Mouse (Mus musculus): Measurements from ENCODE around the gene Ube2n. TPM values are rescaled to one million over a fixed set of nuclear protein-coding genes. Genes with fewer than 3 reads are reported as not detected.

Gene Ube2n
- polyA plus RNA-seq, 1 experiment from 2014 or later = 277 TPM

DNA sequence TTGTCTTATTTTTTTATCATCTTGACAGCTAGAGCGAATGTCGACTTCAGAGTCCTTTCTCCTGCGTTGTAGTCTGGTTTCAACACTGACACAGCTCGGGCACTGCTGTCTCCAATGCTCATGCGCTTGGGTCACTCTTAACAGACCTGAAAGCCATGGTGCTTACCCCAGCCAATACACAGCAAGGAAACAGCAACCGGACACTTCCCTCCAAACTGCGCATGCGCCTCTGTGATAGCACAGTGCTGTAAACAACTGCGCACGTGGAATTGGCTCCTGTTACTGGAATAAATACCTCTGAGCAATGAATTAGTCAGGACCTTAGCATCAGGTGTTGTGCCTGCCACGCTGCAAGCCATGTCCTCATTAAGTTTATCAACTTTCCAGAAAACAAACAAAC lies 37.4 kb upstream of the Ube2n start:
- 88% methylated on average over 11 of the region's 11 CpGs for WGBS
- DNase-seq (ENCODE audit: low spot score) (no peak), ATAC-seq (replicated peaks; ENCODE audit: low FRiP score, low read depth) (no peak)
- Histone ChIP-seq H3K4me3 (replicated peaks; ENCODE audit: low read depth, low read length) (no peak overlapping the region), H3K4me1 (replicated peaks; ENCODE audit: insufficient read depth, low read length) (no peaks in the 10 kb centered on the region), H3K27ac (no peak overlapping the region), H3K9ac (ENCODE audit: low read depth, low read length) (no peak overlapping the region), H3K36me3 (ENCODE audit: insufficient read depth, low read length) (peaks cover 11% of the 10 kb centered on the region), H3K9me3 (replicated peaks; ENCODE audit: low read length) (no peaks in the 10 kb centered on the region), H3K27me3 (ENCODE audit: insufficient read depth, low read length) (no peaks in the 10 kb centered on the region), H3K4me2 (ENCODE audit: low read length) (no peak overlapping the region)
- no peak for TF ChIP-seq CTCF (IDR thresholded peaks at IDR 0.05; ENCODE audit: low read depth)

- Histone ChIP-seq H3K4me2 (ENCODE audit: low read length) (no peak overlapping the region), H3K36me3 (ENCODE audit: insufficient read depth, low read length) (peaks cover 59% of the 10 kb centered on the region), H3K9me3 (replicated peaks; ENCODE audit: low read length) (0 out of 2 replicates have a peak, but pooled peaks cover 3% of the 10 kb centered on the region), H3K27me3 (ENCODE audit: insufficient read depth, low read length) (no peaks in the 10 kb centered on the region), H3K9ac (ENCODE audit: low read depth, low read length) (no peak overlapping the region), H3K27ac (no peak overlapping the region), H3K4me1 (replicated peaks; ENCODE audit: insufficient read depth, low read length) (no peaks in the 10 kb centered on the region), H3K4me3 (replicated peaks; ENCODE audit: low read depth, low read length) (no peak overlapping the region)
- peak; percentile 14 for DNase-seq (ENCODE audit: low spot score)
- no peak for ATAC-seq (replicated peaks; ENCODE audit: low FRiP score, low read depth)
- WGBS = 73% methylated on average over 2 of the region's 2 CpGs
- TF ChIP-seq CTCF (IDR thresholded peaks at IDR 0.05; ENCODE audit: low read depth) = peak; percentile 66
Measured at GRCm38 (mm10) chr10:95489653-95490052, 25.3 kb upstream of the Ube2n start.

- Histone ChIP-seq H3K4me2 (ENCODE audit: low read length) (no peak overlapping the region), H3K4me1 (replicated peaks; ENCODE audit: insufficient read depth, low read length) (no peaks in the 10 kb centered on the region), H3K27me3 (ENCODE audit: insufficient read depth, low read length) (no peaks in the 10 kb centered on the region), H3K4me3 (replicated peaks; ENCODE audit: low read depth, low read length) (no peak overlapping the region), H3K36me3 (ENCODE audit: insufficient read depth, low read length) (peaks cover 40% of the 10 kb centered on the region), H3K9ac (ENCODE audit: low read depth, low read length) (no peak overlapping the region), H3K9me3 (replicated peaks; ENCODE audit: low read length) (0 out of 2 replicates have a peak, but pooled peaks cover 3% of the 10 kb centered on the region), H3K27ac (no peak overlapping the region)
- ATAC-seq (replicated peaks; ENCODE audit: low FRiP score, low read depth) (no peak), DNase-seq (ENCODE audit: low spot score) (no peak)
- no peak for TF ChIP-seq CTCF (IDR thresholded peaks at IDR 0.05; ENCODE audit: low read depth)
- 92% methylated on average over 5 of the region's 5 CpGs for WGBS
Measured at GRCm38 (mm10) chr10:95494268-95494667, 20.7 kb upstream of the Ube2n start.

GRCm38 (mm10) chr10:95501033-95501432 lies 13.9 kb upstream of the Ube2n start:
- TF ChIP-seq CTCF (IDR thresholded peaks at IDR 0.05; ENCODE audit: low read depth) = 0 out of 2 replicates have a peak, but pooled peaks have one; percentile 3
- Histone ChIP-seq H3K36me3 (ENCODE audit: insufficient read depth, low read length) (no peaks in the 10 kb centered on the region), H3K4me3 (replicated peaks; ENCODE audit: low read depth, low read length) (peak overlapping the region; percentile 91), H3K4me1 (replicated peaks; ENCODE audit: insufficient read depth, low read length) (no peaks in the 10 kb centered on the region), H3K27me3 (ENCODE audit: insufficient read depth, low read length) (no peaks in the 10 kb centered on the region), H3K9me3 (replicated peaks; ENCODE audit: low read length) (no peaks in the 10 kb centered on the region), H3K4me2 (ENCODE audit: low read length) (peak overlapping the region; percentile 76), H3K27ac (peak overlapping the region; percentile 87), H3K9ac (ENCODE audit: low read depth, low read length) (peak overlapping the region; percentile 81)
- peak; percentile 21 for DNase-seq (ENCODE audit: low spot score)
- no peak for ATAC-seq (replicated peaks; ENCODE audit: low FRiP score, low read depth)
- WGBS = 0% methylated on average over 7 of the region's 7 CpGs

DNA sequence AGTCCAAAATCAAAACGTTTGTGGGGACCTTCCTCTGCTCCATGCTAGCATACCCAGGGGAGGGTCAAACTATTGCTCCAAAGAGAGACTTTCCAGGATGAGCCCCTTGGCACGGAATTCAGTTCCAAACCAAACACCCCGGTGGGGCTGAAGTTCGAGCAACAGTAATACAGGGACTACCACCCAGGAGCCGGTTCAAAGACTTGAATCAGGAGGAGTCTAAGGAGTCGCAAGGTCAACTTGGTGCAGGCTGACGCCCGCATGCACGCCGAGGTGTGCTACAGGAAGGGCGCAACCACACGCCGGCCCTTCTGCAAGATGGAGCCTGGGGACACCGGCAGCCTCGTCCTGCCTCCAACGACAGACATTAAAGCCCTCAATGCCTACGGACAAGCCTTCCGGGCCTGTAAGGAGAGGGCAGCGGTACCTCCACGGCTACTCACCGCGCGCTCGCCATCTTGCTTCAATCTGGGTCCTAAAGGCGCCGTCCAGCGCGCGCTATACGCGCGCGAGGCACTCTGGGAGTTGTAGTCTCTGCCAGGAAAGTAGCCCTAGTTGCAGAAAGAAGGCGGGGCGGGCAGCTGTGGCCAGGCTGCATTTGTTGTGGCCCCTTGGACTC lies 13.4 kb upstream of the Ube2n start, which contains the start of gene Mrpl42:
Gene Mrpl42 (minus strand): TSS at position 478 of the 619 bp plus-strand sequence.
- H3K4me2 ChIP-seq (ENCODE audit: low read length) = peak within 1 kb of the TSS; percentile 76
- H3K4me3 ChIP-seq (replicated peaks; ENCODE audit: low read depth, low read length) = peak within 1 kb of the TSS; percentile 91
- under 1% methylated on average over 35 of the region's 35 CpGs for WGBS
- H3K9me3 ChIP-seq (replicated peaks; ENCODE audit: low read length) = no peaks in the 10 kb centered on the region
- peak within 1 kb of the TSS; percentile 81 for H3K9ac ChIP-seq (ENCODE audit: low read depth, low read length)
- DNase-seq (ENCODE audit: low spot score) = peak; percentile 94
- peak within 1 kb of the TSS; percentile 87 for H3K27ac ChIP-seq
- H3K4me1 ChIP-seq (replicated peaks; ENCODE audit: insufficient read depth, low read length) = no peaks in the 10 kb centered on the region
- H3K27me3 ChIP-seq (ENCODE audit: insufficient read depth, low read length) = no peaks in the 10 kb centered on the region
- no peaks in the 10 kb centered on the region for H3K36me3 ChIP-seq (ENCODE audit: insufficient read depth, low read length)
- no peak for TF ChIP-seq CTCF (IDR thresholded peaks at IDR 0.05; ENCODE audit: low read depth)
- ATAC-seq (replicated peaks; ENCODE audit: low FRiP score, low read depth) = peak; percentile 95

- Histone ChIP-seq H3K4me3 (replicated peaks; ENCODE audit: low read depth, low read length) (no peak overlapping the region), H3K27me3 (ENCODE audit: insufficient read depth, low read length) (no peaks in the 10 kb centered on the region), H3K9ac (ENCODE audit: low read depth, low read length) (no peak overlapping the region), H3K27ac (no peak overlapping the region), H3K4me1 (replicated peaks; ENCODE audit: insufficient read depth, low read length) (no peaks in the 10 kb centered on the region), H3K4me2 (ENCODE audit: low read length) (no peak overlapping the region), H3K9me3 (replicated peaks; ENCODE audit: low read length) (no peaks in the 10 kb centered on the region), H3K36me3 (ENCODE audit: insufficient read depth, low read length) (no peaks in the 10 kb centered on the region)
- DNase-seq (ENCODE audit: low spot score) = no peak
- TF ChIP-seq CTCF (IDR thresholded peaks at IDR 0.05; ENCODE audit: low read depth) = no peak
- WGBS = 77% methylated on average over 14 of the region's 14 CpGs
- ATAC-seq (replicated peaks; ENCODE audit: low FRiP score, low read depth) = no peak
Measured at GRCm38 (mm10) chr10:95503443-95504235, 11.3 kb upstream of the Ube2n start.
